Mouse (Mus musculus): ENCODE data around the gene Lin7a.

DNA sequence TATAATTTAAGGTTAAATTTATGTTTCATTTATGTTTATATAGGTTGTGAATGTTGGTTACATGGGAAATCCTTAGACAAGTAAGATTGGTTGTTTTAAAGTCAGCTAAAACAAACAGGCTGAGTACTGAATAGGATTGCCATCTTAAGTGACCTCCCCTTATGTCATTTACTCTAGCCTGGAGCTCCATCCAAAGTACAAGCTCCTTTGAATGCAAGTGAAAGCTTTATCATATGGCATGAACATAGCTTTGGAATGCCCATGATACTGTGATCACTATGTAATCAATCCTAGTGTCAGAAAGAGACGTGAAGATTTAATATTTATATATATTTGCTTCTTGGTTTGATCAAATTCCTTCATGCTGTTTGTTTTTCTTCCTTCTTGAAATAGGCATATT, 31.0 kb upstream of the Lin7a start:
- TF ChIP-seq POLR2A (IDR thresholded peaks at IDR 0.05; ENCODE audit: borderline replicate concordance, extremely low read depth, low read depth, low read length) (no peak), CTCF (IDR thresholded peaks at IDR 0.05; ENCODE audit: insufficient read depth, low read length) (no peak)

Measured in lung, adult 2 months (tissue).